Mouse (Mus musculus) adrenal gland, postnatal 14 days (tissue): ENCODE data around the gene Trp53bp1. TPM values are rescaled to one million over a fixed set of nuclear protein-coding genes. Genes with fewer than 3 reads are reported as not detected.

Experiments used
- total RNA-seq: library from RNA; stranded (reverse); gene quantifications from 2 replicates; pipeline ENCODE4 v1.2.3, GENCODE M21; 2021

Trp53bp1 gene
- total RNA-seq, 1 experiment from 2014 or later, result 59.9 TPM

Other genes with a start within 250 kb of the Trp53bp1 start
- 2.0 and 10.3 TPM in 2 replicates for gene Epb42, start 234.3 kb downstream of the Trp53bp1 start, total RNA-seq
- gene Tgm5, start 185.6 kb downstream of the Trp53bp1 start, total RNA-seq, result not detected in 2 replicates
- gene Tgm7, start 161.6 kb downstream of the Trp53bp1 start, total RNA-seq, result not detected in 2 replicates
- gene Adal, start 131.0 kb downstream of the Trp53bp1 start, total RNA-seq, result 17.1 and 20.1 TPM in 2 replicates
- 10.1 and 11.5 TPM in 2 replicates for gene Lcmt2, start 130.8 kb downstream of the Trp53bp1 start, total RNA-seq
- gene Tubgcp4, start 100.8 kb downstream of the Trp53bp1 start, total RNA-seq, result 31.3 and 34.7 TPM in 2 replicates
- 15.7 and 17.5 TPM in 2 replicates for gene Zscan29, start 100.3 kb downstream of the Trp53bp1 start, total RNA-seq
- 5.1 and 12.0 TPM in 2 replicates for gene Map1a, start 18.2 kb upstream of the Trp53bp1 start, total RNA-seq
- gene Ppip5k1, start 84.0 kb upstream of the Trp53bp1 start, total RNA-seq, result 51.8 and 51.9 TPM in 2 replicates
- 5.3 and 8.2 TPM in 2 replicates for gene Ckmt1, start 86.3 kb upstream of the Trp53bp1 start, total RNA-seq
- not detected in 2 replicates for gene Strc, start 115.8 kb upstream of the Trp53bp1 start, total RNA-seq
- 306 and 320 TPM in 2 replicates for gene Pdia3, start 142.4 kb upstream of the Trp53bp1 start, total RNA-seq
- gene Catsper2, start 142.4 kb upstream of the Trp53bp1 start, total RNA-seq, result 3.5 and 3.6 TPM in 2 replicates
- gene Ell3, start 172.9 kb upstream of the Trp53bp1 start, total RNA-seq, result 0.26 and 0.94 TPM in 2 replicates
- gene Serf2, start 177.8 kb upstream of the Trp53bp1 start, total RNA-seq, result 386 and 388 TPM in 2 replicates
- 41.8 and 48.5 TPM in 2 replicates for gene Hypk, start 181.9 kb upstream of the Trp53bp1 start, total RNA-seq
- 0.53 TPM in 1 of 2 replicates, not detected in the other for gene Serinc4, start 185.4 kb upstream of the Trp53bp1 start, total RNA-seq
- 32.0 and 32.1 TPM in 2 replicates for gene Mfap1b, start 202.7 kb upstream of the Trp53bp1 start, total RNA-seq
- gene Mfap1a, start 235.3 kb upstream of the Trp53bp1 start, total RNA-seq, result 28.2 and 29.6 TPM in 2 replicates
- gene Wdr76, start 235.3 kb upstream of the Trp53bp1 start, total RNA-seq, result 7.4 and 7.6 TPM in 2 replicates